Mouse (Mus musculus) monocyte, adult 2 months (primary cell): ENCODE results near the gene Itih5.

Source experiments
- DNase-seq, 2 experiments: peaks; one replicate each; pipeline ENCODE4 v3.0.0; 2022; ENCODE audit warnings: low spot score in 2 of 2, low read depth in 1 of 2

The Itih5 gene

DNA sequence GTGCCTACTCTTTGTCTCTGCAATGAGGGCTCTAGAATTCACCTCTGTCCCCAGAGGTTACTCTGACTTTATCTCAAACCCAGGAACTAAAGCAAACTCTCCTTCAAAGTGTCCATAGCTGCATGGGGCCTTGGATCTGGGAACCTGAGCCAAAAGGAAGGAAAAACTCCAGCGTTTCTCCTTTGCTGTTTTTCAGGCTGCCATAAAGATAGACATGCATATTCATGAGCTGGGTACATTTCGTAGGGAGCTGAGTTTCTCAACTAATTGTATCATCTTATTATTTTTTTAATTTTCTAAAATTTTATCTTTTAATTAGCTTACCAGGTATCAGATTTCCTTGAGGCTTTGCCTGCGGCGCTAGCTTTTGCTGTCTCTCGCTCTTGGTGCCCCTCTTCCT lies 106.7 kb downstream of the Itih5 start:
- no peak for DNase-seq

DNA sequence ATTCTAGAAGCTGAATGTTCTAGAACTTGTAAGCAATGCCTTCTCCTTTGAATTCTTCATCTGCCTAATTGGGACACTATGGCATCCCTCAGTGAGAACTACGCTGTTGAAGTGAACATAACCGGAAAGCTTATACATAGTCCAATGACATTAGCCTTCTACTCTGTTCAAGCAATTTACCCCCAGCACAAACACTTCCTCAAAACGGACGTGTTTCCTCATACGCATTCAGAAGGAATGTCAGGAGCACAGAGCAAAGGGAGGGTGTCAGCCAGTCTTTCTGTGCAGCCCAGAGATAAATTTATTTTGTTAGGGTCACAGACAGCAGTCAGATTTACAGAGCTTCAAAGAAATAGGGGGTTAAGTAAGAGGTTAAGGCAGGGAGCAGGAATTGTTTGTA lies 108.0 kb downstream of the Itih5 start:
- no peak for DNase-seq

DNA sequence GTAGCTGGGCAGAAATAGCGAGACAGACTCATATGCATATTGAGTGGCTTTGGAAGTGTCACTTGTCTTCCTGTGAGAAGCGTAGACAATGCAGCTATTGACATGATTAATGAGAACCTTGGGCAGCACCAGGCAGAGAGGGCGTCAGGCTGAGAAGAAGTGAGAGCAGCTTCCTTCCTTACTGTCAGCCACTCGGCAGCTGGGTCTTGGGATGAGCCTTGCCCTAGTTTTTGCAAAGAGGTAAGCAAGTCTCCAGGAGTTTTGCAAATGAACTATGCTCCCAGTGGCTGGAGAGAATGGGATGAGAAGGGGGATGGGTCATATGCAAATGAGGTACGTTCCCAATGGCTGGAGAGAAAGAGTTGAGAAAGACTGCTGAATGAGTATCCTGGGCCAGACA lies 109.4 kb downstream of the Itih5 start:
- no peak for DNase-seq

DNA sequence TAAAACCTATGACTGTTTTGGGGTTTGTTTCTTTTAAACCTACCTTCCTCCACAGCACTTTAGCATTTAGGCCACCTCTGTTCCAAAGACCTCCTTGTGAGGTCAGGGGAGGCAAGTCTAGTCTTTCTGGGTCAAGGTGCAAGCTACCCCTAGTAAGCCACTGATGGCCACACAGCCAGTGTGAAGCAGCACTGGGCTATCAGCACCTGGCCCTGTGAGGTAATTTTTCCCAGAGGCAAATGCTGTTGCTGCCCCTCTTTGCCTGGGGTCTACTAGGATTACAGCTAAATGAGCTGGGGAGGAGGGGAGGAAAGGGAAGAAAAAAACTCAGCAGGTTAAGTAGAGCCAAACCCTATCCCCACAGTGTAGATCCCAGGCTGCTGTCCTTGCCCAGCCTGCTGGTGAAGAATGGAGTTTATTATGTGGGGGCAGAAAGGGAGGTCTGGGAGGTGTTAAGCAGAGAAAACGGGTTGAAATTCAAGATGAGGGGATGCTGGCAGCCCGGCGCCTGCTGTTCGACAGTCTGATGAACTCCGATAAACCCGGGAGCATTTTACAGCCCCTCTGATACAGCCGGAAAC lies 110.6 kb downstream of the Itih5 start:
- DNase-seq: no peak

DNA sequence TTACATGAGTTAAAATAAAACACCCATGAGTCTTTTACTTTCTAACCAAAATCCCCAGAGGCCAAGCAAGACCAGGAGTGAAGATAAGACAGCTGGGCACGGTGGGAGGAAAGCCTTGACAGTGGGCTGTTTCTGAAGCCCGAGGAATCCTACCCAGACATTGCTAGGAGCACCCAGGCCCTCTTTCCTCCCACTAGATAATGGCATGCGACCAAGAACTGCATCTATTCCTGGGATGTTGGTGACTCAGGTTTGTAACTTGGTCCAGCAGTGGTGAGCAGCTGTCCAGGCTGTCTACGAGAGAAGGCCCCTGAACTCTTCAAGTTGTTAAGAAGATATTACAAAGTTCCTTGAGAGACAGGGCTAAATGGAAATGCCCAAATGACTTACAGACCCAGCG lies 112.5 kb downstream of the Itih5 start:
- DNase-seq: no peak

DNA sequence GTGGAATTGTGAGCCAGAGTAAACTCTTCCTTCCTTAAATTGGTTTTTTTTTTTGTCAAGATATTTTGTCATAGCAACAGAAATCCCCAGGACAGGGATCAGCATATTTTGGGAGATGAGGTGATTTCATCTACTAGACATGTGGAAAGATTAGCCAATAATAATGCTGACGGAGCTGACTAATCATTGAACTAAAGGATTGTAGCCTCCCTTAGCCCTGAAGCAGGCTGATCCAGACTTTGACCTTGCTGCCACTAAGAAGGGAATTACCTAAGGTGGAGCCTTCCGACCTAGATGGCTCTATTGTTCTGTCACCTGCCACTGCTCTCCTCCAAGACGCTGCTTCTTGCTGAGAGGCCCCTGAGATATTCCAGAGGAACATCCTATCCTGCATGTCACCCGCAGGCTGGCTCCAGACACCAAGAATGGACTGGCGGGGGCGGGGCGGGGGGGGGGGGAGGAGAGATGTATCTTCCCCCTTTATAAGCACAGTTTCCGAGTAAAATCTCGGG lies 119.3 kb downstream of the Itih5 start:
- no peak for DNase-seq

DNA sequence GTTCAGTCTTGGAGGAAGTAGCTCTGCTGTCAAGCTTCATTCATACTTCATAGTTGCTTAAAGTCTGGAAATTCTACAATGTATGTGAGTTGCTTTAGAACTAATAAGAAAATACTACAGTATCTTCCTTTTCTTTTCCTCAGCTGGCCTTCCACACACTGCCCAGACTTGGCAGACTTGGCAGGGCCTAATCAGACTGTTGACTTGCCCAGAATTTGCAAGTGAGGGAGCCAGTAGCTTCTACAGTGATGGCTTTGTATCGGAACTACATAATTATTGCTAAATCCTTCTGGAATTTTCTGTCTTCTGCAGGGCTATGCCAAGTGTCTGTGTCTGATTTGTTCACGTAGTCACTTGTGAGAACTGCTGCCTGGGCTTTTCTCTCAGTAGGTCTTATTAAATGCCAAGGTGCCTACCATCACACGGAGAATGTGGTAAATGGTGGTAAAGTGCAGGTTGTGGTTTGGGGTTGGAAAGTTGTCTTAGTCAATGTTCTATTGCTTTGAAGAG lies 120.2 kb downstream of the Itih5 start:
- no peak for DNase-seq

DNA sequence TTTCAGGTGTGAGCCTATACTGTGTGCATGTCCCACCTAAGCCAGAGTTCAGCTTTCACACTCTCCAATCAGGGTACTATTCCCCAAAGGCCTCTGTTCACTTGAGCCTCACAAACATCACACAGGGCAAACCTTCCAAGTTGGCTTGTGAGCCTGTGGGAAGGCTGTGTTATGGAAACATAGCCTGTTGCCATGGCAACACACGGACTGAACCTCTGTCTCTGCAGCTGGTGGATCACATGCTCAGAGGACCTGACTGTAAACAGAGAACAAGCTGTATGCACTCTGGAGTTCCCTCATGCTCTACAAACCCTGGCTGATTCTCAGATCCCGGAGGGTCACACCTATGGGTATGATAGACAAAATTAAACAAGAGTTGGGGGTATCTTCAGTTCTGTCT lies 122.8 kb downstream of the Itih5 start:
- no peak for DNase-seq

DNA sequence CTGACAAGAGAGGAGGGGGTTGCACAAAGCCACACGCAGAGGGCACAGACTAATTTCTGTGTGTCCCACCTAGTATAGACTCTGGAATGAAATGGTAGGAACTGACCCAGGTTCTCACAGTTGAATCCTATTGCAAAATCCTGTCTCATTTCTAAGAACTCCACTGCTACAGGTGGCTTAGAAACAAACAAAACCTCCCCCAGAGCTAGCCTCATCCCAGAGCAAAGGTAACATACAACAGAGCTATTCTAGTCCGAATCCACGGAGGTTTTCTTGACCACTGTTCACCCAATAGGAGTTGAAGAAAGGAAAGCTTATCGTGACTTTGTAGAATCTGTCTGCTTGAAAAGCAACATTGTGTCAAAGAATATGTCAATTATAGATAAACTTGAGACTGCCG lies 130.3 kb downstream of the Itih5 start:
- DNase-seq: no peak

DNA sequence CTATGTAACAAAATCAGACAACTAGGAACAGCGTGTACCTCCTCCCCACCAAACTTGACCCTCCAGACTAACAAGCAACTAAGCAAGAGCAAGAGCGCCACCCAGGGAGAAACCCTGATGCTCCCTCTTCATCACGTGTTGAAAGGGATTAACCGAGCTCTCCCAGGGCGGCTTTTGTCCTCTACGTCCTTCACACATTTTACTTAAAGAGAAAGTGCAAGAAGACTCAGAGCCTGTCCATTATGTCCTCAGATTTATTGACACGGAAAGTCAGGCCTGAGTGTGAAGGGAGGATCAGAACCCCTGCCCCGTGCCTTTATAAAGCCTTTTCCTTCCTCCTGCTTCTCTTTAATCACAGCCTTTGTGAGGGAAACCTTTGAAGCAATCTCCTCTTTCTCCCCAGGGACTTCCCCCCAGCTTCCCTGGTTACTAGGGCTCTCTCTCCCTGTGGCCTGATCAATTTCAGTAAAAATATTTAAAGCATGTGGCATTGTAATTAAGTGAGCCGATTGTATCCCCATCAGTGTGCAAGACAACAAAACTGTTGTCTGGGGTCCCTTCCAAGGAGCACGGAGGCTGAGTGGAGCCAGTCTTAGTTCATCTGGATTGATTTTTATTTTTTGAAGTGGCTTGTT lies 131.4 kb downstream of the Itih5 start:
- DNase-seq: no peak

DNA sequence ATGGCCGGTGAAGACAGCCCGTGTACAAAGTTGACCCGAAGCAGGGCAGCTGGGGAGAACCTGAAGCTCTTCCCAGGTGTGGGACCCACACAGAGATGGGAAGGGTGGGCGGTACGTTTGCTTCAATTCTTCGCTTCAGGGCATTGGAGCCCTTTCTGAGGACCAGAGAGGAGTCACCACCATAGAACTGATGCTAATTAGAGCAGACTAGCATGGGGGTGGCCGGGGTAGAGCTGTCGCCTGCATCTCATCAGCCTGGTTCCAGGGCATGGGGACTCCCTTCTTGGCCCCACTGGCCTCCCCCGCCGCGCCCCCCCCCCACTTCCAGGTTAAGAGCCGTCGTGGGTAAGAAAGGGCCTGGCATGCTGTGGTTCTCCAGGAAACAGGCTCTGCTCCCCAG lies 132.6 kb downstream of the Itih5 start:
- no peak for DNase-seq

DNA sequence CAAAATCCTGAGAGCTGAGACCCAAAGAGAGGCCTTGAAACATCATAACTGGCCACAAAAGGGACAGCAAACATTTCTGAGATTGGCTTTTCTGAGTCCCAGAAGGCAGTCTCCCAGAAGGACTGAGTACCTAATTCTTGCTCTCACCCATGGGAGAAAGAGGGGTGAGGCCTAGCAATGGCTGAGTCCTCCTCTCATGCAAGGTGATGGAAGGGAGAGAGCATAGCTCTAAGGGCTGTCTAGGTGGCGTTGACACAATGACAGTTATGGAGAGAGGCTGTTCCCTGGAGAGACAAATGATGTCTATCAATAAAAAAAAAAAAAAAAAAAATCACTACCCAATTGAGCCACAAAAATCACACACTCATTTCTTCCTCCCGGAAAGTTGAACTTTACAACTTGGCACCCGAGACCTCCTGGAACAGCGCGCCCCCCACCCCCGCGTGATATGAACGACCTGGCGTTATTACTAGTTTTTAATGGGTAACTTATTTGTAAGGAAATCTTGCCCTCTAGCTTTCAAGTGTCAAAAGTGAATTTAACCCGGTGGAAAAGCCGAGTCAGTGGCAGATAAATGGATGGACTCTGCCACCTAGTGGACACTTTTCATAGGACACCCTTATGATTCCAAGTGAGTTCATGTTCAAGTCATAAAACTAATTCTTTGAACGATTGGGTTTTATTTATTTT lies 134.9 kb downstream of the Itih5 start:
- no peak for DNase-seq

DNA sequence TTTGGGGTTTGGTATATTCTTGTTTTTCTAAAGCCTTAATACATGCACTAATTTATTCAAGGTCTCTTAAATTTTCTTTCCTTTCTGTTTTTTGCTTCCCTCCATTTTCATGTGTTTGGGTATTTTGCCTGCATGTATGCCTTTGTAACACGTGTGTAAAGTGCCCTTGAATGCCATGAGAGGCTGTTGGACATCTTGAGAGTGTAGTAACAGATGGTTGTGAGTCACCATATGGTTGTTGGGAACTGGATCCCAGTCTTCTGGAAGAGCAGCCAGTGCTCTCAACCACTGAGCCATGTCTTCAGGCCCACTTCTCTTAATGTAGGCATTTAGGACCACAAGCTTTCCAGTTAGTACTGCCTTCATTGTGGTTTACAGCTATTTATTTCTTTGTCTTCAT lies 135.5 kb downstream of the Itih5 start:
- no peak for DNase-seq

DNA sequence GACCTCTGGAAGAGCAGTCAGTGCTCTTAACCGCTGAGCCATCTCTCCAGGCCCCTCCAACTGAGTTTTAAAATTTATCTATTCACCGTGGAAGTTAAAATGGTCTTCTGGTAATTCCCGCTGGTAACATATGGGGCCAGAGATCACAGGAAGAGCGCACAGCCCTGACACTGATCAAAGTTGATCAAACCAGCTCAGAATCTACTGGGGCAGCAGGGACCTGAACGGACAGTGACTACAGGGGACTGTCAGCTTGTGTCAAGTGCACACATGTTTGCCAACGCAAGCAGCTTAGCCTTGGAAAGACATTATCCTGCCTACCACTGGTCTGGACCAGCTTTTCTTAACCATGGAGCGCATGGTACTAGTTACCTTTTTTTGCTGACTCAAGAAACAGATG lies 136.7 kb downstream of the Itih5 start:
- DNase-seq: no peak

DNA sequence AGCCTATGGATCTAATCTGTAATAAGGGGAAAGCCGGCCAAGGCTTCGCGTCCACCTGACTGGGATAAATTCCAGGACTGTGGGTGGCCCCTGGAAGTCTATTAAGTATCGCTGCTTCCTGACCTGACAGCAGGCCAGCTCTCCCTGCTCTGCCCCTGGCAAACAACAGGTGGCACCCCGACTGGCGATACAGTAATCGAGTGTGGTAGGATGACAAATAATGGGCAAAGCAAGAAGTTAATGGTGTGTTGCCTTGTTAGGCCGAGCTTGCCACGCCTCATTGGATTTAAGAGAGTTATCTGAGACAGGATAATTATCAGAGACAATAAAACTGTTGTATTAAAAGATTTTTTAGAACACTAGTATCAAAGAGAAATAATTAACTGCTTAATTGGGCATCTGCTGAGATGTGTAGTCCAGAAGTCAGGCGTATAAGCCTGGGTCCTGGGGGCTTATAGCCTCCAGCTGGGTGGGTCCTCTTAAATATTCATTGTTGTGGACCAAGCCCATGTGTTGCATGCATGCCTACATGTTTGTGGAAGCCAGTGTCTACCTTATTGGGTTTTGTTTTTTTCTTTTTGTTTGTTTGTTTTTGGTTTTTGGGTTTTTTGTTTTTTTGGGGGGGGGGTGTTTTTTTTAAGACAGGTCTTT lies 140.3 kb downstream of the Itih5 start:
- DNase-seq: no peak

DNA sequence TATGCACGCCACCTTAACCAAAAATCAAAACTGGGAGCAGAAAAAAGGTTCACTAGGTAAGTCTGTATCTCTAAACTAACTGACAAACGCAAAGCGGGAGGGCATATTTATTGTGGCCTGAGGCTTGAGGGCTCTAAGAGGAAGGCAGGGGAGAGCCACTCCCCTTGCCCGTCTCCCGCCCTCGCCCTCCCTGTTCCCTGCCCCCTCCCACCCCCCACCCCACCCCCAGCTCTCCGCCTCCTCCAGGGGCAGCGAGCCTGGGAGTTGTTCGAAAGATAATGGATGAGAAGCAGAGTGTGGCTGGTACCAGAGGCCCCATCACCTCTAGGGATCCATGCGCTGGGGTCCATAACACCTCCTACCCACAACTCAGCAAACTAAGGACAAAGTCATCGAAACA lies 142.5 kb downstream of the Itih5 start:
- no peak for DNase-seq

DNA sequence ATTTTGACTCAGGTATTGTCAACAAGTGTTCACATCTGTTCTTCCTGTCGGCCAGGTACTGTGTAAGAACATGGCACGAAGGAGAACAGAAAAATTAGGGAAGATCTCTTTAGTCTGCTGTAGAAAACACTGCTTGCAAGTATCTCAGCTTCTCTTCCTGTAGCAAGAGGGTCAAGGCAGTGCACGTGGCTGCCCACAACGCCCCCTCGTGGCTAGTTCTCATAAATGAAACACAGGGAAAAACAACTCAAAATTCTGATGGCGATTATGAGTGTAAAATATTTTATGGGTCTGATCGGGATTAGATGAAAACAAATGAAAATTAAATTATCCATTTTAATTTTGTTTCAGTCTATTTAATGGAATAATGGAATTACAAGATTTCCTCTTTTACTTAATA lies 146.9 kb downstream of the Itih5 start:
- no peak for DNase-seq

DNA sequence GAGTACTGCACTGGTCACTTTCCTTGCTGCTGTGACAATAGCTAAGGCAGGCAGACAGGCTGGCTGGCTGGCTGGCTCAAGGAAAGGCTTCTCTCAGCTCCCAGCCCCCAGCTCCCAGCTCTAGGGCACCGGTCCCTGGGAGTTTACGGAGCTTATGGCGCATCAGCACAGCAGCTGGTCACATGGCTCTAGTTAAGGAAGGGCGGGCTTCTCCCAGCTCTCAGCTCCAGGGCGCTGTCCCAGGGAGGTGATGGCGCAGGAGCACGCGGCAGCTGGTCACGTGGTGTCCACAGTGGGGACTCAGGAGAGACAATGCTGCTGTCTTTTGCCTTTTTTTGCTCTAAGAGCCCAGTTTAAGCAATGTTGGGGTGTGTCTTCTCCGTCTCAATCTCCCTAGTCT lies 147.4 kb downstream of the Itih5 start:
- DNase-seq: no peak

DNA sequence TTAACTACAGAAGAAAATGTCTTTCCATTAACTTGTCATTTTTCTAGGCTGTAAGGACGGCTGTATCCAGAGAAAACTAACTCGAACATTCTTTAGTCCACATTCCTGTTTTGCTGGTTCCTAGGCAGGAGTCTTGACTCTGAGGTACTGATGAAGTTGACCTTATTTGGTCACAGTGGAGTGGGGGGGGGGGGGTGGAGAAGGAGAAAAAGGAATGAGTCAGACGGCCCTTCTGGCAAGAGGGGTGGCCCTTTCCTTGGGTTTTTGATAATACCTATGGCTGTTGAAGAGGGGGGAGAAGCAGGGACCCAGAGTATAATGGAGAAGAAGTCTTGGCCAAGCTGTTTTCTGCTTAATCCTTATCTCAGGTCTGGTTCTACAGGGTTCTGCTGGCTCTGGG lies 148.0 kb downstream of the Itih5 start:
- DNase-seq: no peak

DNA sequence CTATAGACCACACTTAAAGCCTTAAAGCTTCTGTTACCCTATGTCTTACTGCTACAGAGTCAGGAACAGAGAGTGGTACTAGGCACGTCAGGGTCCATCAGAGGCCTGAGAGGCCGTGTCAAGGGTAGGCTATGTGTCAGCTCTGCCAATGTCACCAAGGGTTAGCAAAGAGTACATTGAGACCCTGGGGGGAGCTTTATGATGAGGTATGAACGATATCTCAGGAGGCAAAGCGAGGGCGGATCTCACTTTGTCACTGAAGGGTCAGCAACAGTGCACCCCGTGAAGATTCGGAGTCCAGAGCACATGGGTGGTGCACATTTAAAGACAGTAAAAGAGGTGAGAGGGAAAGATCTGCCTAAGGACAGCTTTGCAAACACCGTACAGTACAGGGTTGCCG lies 148.6 kb downstream of the Itih5 start:
- DNase-seq: no peak

DNA sequence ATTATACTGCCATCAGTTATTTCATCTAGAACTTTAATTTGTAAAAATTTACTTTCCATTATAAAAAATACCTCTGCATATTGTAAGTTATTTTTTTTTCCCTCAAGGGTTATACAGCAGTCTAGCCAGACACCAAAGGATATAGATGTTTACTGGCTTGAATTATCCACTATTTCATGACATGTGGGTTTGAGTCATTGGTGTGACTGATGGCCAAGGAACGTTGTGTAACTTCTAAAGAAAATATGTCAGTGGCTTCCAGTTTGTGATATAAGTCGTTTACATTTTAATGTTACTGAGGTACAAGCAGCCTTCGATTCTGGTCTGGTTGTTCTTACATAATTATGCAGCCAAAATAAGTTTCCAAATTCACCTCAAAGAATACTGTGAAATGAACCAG lies 151.5 kb downstream of the Itih5 start:
- no peak for DNase-seq
